Mouse (Mus musculus) lung, embryonic 14.5 days (tissue): Measurements from ENCODE around the gene Phf10. TPM values are rescaled to one million over a fixed set of nuclear protein-coding genes. Genes with fewer than 3 reads are reported as not detected.
A peak's percentile ranks its signal among the peaks of the same experiment; 100 is the strongest.
"Not testable (repeated sequence)": the region's sequence is repeated elsewhere in the genome, so short reads cannot be mapped to it uniquely, and the experiment has no call there.

Experiments
- ATAC-seq: fragments of 200-750 bp; cut with Nextera tagmentation; 2 replicates; pipeline ENCODE4 v1.8.0; 2017; ENCODE audit warnings: mild to moderate bottlenecking, moderate TSS enrichment, moderate library complexity; ENCODE audit not compliant: insufficient read depth
- DNase-seq: peaks from one replicate; pipeline ENCODE4 v3.0.0-alpha.2; 2015
- H3K27ac ChIP-seq: fragments of 300-500 bp; sonication (generic); 2 replicates; pipeline ENCODE4 v1.5.1; 2014; ENCODE audit warnings: low read depth, mild to moderate bottlenecking, moderate library complexity
- H3K27me3 ChIP-seq: fragments of 300-500 bp; sonication (generic); 2 replicates; pipeline ENCODE4 v1.6.1; 2014; ENCODE audit warnings: low read length, control low read depth; ENCODE audit not compliant: insufficient read depth
- H3K36me3 ChIP-seq: fragments of 300-500 bp; sonication (generic); 2 replicates; pipeline ENCODE4 v1.6.1; 2014; ENCODE audit warnings: control low read depth; ENCODE audit not compliant: insufficient read depth
- H3K4me1 ChIP-seq: fragments of 300-500 bp; sonication (generic); 2 replicates; pipeline ENCODE4 v1.6.1; 2014; ENCODE audit warnings: antibody characterized with exemption, control low read depth; ENCODE audit not compliant: insufficient read depth
- H3K4me2 ChIP-seq: fragments of 300-500 bp; sonication (generic); 2 replicates; pipeline ENCODE4 v1.6.1; 2014; ENCODE audit warnings: mild to moderate bottlenecking
- H3K4me3 ChIP-seq: fragments of 300-500 bp; sonication (generic); 2 replicates; pipeline ENCODE4 v1.5.1; 2014; ENCODE audit warnings: low read depth, low read length
- H3K9ac ChIP-seq: fragments of 300-500 bp; sonication (generic); 2 replicates; pipeline ENCODE4 v1.6.1; 2014
- H3K9me3 ChIP-seq: fragments of 300-500 bp; sonication (generic); 2 replicates; pipeline ENCODE4 v1.6.1; 2016; ENCODE audit warnings: low read depth, low read length, control low read depth
- CTCF ChIP-seq: IDR thresholded peaks from 2 replicates; pipeline ENCODE4 v1.5.1; 2016; ENCODE audit warnings: antibody characterized with exemption, low read depth
- WGBS: fragments of 180-500 bp; shearing (Covaris S2); extraction: QIAGEN DNeasy Blood & Tissue Kit; methylation state at CpG from one replicate; pipeline ENCODE4 v1.1.7; 2014; 5-methylcytosine and 5-hydroxymethylcytosine counted together
- polyA plus RNA-seq: library from polyadenylated mRNA; unstranded; fragments of >200 nt; fragmentation: Nextera tagmentation; extraction: Ambion mirVana; gene quantifications from 2 replicates; pipeline ENCODE4 v1.2.1, GENCODE M21; 2014

Gene Phf10
- polyA plus RNA-seq, 1 experiment from 2014 or later, result 44.2 TPM

DNA sequence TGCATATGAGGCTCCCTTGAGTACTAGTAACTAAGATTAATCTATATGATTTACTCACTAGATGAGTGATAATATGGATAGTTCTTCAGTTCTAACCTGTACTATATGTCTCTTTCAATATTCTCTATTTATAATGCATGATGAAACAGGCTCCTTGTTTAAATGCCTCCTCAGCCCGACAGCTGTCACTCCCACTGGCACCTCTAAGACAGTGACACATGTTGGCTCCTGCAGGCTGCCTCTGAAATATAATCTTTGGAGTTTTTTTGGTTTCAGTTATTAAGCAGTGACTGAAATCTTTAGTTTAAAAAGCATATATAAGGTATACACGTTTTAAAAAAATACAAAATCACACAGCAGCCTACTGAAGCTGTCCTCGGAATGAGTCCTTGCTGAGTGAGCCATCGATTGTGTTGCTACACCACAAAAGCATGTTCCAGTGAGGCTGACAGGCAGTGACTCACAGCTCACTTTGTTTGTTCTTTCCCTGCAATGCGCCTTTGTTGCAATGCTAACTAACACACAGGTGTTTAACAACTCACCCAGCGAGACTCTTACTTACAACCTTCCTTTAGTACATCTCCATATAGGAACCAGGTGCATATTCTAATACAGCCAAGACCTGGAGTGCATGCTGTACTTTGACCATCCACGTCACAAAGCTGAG, 11.8 kb downstream of the Phf10 start:
- WGBS, result 82% methylated on average over 7 of the region's 7 CpGs
- DNase-seq, result no peak

DNA sequence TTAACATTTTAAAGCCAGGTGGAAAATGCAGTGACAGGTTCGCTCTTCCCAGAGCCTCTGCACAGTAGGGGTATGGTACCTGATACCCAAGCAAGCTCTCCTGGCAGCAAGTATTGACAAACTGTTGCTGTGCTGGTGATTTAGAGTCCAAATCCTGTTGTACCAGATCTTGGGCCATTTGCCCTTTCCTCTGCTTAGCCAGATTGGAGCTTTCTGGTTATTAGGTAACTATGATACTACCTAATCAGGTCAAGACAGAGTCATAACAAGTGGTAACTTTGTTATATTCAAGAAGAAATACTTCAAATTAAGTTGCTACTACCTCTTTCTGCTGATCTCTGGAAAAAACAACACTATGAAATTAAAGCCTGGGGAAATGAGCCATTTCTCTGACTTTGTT, 16.5 kb downstream of the Phf10 start:
- Histone ChIP-seq H3K27ac (no peak overlapping the region), H3K9ac (no peak overlapping the region), H3K4me1 (no peaks in the 10 kb centered on the region), H3K4me3 (no peak overlapping the region; the same call in 1 of the 2 replicates), H3K9me3 (no peaks in the 10 kb centered on the region), H3K4me2 (peak overlapping the region; percentile 88; the same call in 1 of the 2 replicates), H3K36me3 (peaks cover 39% of the 10 kb centered on the region), H3K27me3 (no peaks in the 10 kb centered on the region)
- WGBS, result 68% methylated on average over 1 of the region's 1 CpGs
- ATAC-seq (no peak), DNase-seq (no peak)
- TF ChIP-seq CTCF, result no peak

More for the DNA sequence above, 11.8 kb downstream of the Phf10 start:
- Histone ChIP-seq H3K4me2 (no peak overlapping the region), H3K27me3 (no peaks in the 10 kb centered on the region), H3K4me1 (no peaks in the 10 kb centered on the region), H3K4me3 (no peak overlapping the region), H3K36me3 (peaks cover 78% of the 10 kb centered on the region), H3K27ac (no peak overlapping the region), H3K9ac (no peak overlapping the region), H3K9me3 (no peaks in the 10 kb centered on the region)
- TF ChIP-seq CTCF, result no peak
- no peak for ATAC-seq

DNA sequence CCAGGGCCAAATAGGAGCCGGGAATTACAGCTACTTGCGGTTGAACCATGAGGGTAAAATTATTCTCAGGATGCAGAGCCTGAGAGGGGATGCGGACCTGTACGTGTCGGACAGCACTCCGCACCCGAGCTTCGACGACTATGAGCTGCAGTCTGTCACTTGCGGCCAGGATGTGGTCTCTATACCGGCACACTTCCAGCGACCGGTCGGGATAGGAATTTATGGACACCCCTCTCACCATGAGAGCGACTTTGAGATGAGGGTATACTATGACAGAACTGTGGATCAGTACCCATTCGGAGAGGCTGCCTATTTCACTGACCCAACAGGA, 17.4 kb downstream of the Phf10 start:
- Histone ChIP-seq H3K9ac (peak overlapping the region; percentile 62), H3K27me3 (no peaks in the 10 kb centered on the region), H3K27ac (peak overlapping the region; percentile 77; the same call in 1 of the 2 replicates), H3K4me3 (peak overlapping the region; percentile 54), H3K9me3 (no peaks in the 10 kb centered on the region), H3K4me2 (peak overlapping the region; percentile 88), H3K4me1 (no peaks in the 10 kb centered on the region), H3K36me3 (peaks cover 32% of the 10 kb centered on the region)
- no peak for TF ChIP-seq CTCF
- 14% methylated on average over 16 of the region's 16 CpGs for WGBS
- ATAC-seq (0 out of 2 replicates have a peak, but pooled peaks have one; percentile 9), DNase-seq (no peak)

DNA sequence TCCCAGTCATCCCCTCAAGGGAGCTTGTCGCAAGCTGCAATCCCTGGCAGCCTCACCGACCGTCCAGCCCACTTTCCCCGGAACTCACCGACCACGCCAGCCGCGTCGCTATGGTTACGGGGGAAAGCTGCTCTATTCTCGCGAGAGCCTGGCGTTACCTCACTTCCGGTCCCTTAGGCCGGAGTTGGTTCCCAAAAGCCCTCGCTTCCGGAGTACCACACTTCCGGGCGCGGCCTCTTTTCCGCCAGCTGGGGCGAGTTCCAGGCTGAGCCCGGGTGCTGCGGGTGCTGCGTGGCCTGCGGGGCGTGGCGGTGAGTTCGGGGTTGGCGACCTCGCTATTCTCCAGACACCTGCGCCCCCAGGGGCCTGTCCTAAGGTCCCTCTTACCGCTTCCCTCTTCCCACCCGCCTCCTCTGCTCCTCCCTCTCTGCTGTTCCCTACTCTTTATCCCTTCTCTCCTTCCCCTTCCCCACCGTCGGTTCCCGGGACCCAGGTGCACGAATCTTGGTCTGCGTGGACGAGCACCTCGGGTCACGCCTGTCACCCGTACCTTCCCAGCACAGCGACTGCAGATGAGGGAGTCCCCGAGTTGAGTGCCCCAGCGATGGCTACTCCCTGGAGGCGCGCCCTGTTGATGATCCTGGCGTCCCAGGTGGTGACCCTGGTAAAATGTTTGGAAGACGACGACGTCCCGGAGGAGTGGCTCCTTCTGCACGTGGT, 17.9 kb downstream of the Phf10 start, which contains the start of the genes Wdr27 and 1600012H06Rik:
Wdr27 (minus strand) TSS at position 150 of the 720 bp plus-strand sequence.
1600012H06Rik (plus strand) TSS at position 176 of the 720 bp plus-strand sequence.
- Histone ChIP-seq H3K9ac (peak within 1 kb of the TSS; percentile 62), H3K27ac (peak within 1 kb of the TSS; percentile 78), H3K4me3 (peak within 1 kb of the TSS; percentile 54), H3K9me3 (no peaks in the 10 kb centered on the region), H3K36me3 (peaks cover 27% of the 10 kb centered on the region), H3K4me2 (peak within 1 kb of the TSS; percentile 88), H3K4me1 (no peaks in the 10 kb centered on the region), H3K27me3 (no peaks in the 10 kb centered on the region)
- no peak for TF ChIP-seq CTCF
- ATAC-seq (peak; percentile 98), DNase-seq (peak; percentile 100)
- WGBS, result under 1% methylated on average over 54 of the region's 54 CpGs

DNA sequence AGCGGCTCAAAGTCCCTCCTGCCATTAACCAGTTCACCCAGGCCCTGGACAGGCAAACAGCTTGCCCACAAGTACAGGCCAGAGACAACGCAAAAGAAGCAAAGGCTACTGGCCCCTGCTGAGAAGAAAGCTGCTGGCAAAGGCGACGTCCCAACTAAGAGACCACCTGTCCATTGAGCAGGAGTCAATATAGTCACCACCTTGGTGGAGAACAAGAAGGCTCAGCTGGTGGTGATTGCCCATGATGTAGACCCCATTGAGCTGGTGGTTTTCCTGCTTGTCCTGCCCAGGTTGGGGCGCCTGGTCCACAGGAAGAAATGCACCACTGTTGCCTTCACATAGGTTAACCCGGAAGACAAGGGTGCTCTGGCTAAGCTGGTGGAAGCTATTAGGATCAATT, 18.9 kb downstream of the Phf10 start:
- not testable (repeated sequence) for H3K27ac ChIP-seq, H3K27me3 ChIP-seq, ATAC-seq, H3K9me3 ChIP-seq, H3K4me1 ChIP-seq, DNase-seq
- Histone ChIP-seq H3K4me2 (peak overlapping the region; percentile 88), H3K36me3 (peaks cover 26% of the 10 kb centered on the region), H3K4me3 (peak overlapping the region; percentile 54), H3K9ac (peak overlapping the region; percentile 62)
- WGBS, result 58% methylated on average over 6 of the region's 6 CpGs

DNA sequence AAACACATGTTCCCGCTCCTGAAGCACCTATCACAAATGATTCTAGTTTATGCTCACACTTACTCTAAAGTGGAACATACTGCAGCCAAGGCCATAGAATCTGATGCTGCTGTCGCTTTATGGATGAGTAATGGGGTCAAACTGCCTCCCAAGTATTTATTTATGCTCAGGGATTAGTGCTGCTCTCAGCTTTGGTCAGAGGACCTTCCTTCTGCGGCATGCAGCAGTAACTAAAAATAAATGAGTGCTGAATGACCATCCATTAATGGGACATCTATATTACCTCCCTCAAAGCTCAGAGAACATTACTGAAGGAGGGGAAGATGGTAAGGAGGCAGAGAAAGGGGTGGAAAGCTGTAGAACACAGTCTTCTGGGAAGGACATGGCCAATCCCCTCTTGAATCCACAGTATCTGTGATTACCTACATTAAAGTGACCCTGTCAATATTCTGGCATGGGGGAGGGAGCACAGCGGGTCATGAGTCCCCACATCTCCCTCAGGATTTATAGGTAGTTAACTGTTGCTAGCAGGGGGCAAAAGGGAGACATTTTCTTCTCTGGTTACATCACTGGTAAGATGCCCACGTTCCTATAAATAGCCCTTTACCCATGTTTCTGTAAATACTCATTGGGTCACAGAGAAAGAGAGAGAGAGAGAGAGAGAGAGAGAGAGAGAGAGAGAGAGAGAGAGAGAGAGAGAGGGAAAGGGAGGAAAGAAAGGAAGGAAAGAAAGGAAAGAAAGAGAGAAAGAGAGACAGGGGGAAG, 25.1 kb downstream of the Phf10 start:
- 51% methylated on average over 5 of the region's 5 CpGs for WGBS
- no peak overlapping the region for H3K27ac ChIP-seq
- no peak for DNase-seq
- H3K4me3 ChIP-seq, result no peak overlapping the region
- TF ChIP-seq CTCF, result no peak
- H3K9ac ChIP-seq, result no peak overlapping the region
- no peaks in the 10 kb centered on the region for H3K36me3 ChIP-seq
- no peaks in the 10 kb centered on the region for H3K27me3 ChIP-seq
- no peak for ATAC-seq
- no peaks in the 10 kb centered on the region for H3K4me1 ChIP-seq
- no peaks in the 10 kb centered on the region for H3K9me3 ChIP-seq
- H3K4me2 ChIP-seq, result no peak overlapping the region

DNA sequence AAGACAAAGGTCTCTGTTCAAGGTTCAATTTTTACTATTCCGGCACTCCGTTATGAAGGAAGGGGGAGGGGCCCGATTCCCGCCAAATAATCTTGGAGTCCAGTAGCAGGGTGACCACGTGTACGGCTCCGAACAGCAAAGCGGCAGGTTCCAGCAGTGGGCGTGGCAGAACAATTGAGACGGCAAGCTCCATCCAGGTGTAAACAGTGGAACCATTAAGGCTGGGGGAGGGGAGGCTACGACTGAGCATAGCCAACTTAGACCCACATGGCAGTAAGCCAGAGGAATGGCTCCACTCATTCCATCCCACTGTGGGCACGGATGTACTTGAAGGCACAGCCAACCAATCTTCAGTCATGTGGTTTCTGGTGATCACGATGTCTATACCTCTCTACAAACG, 25.8 kb downstream of the Phf10 start:
- not testable (repeated sequence) for H3K9ac ChIP-seq, ATAC-seq, DNase-seq, H3K27me3 ChIP-seq, H3K27ac ChIP-seq, H3K36me3 ChIP-seq, H3K4me3 ChIP-seq, H3K4me1 ChIP-seq, H3K9me3 ChIP-seq, H3K4me2 ChIP-seq
- WGBS, result 74% methylated on average over 14 of the region's 14 CpGs
